Mouse (Mus musculus) left cerebral cortex, adult 8-10 months (tissue): ENCODE measurements around the gene AY358078. TPM values are rescaled to one million over a fixed set of nuclear protein-coding genes. Genes with fewer than 3 reads are reported as not detected.
"Not testable (repeated sequence)": the region's sequence is repeated elsewhere in the genome, so short reads cannot be mapped to it uniquely, and the experiment has no call there.

Experiments
- DNase-seq, 2 experiments: peaks; one replicate each; pipeline ENCODE4 v3.0.0; 2022; ENCODE audit warnings: low spot score in 2 of 2
- total RNA-seq, 4 experiments: library from RNA; stranded (reverse); gene quantifications; 2 replicates each; pipeline ENCODE4 v1.2.4; 2022

Gene AY358078
- total RNA-seq = not detected

DNA sequence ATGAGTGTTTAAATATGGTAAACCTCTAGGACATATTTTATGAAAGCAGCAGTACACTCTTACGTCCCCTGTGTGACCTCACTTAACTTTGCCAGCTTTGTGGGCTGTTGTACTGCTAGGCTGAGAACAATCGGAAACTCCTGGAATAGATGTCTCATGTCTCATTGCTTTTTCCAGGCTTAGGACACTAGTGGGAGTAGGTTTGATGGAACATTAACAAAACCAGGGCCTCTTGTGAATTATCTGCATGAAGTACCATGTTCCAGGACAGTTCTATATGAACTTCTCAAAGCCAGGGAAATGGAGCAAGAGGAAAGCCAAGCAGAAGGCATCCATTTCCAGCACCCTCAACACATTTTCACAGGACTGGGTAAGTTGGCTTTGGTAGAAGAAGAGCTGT, at the start of gene AY358078:
Gene AY358078 (plus strand): TSS at position 301 of the 400 bp plus-strand sequence.
- no peak for DNase-seq

- DNase-seq = no peak
Observed at GRCm38 (mm10) chr14:51755944-51756343, 43.9 kb upstream of the AY358078 start.

GRCm38 (mm10) chr14:51771378-51771777, 28.5 kb upstream of the AY358078 start:
- DNase-seq = peak in 1 of 2 experiments; percentile 1

DNA sequence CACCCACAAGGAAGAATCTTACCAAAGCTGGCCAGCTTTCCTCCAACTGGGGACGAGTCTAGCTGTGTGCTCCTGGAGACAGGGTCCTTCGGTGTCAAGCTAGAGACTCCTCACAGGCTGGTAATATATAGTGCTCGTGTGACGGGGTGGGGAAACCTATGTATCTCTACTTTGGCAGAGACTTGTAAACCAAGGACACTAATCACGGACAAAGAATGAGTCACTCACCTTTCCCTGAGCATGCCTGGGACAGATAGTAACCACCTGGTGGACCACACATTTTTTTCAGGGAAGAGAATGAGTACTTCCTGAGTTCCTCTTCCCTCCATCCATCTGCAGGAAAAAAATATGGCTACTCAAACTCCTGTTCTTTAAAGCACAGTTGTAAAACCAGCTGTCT, 26.4 kb upstream of the AY358078 start, which contains the start of gene Ang4:
Gene Ang4 (minus strand): TSS at position 101 of the 400 bp plus-strand sequence.
- no peak for DNase-seq

- no peak for DNase-seq
Observed at GRCm38 (mm10) chr14:51777791-51778190, 22.1 kb upstream of the AY358078 start.

DNA sequence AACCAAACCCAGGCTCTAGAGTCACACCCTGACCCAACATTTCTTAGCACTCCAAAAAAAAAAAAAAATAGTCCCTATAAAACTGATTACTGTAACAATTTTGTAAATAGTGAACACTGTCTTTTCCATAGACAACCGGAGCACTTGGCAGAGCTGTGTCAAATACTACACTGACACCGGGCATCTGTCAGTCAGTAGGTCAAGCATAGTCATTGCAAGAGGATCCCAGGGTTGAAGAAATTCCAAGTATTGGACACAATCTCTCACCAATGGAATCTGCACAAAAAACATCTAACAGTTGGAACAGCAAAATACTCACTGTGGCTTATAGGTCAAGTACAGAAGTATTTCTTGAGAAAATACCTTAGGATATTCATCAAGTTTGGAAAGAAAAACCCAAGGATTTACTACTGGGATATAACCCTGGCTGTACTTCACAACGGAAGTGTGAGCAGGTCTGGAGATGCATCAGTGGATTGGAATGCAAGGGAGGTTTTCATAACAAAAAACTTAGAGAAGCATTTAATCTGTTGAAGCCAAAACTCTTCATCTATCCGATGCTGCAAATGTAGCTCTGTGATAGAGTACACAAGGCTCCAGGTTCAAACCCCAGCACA, 20.9 kb upstream of the AY358078 start:
- no peak for DNase-seq

DNA sequence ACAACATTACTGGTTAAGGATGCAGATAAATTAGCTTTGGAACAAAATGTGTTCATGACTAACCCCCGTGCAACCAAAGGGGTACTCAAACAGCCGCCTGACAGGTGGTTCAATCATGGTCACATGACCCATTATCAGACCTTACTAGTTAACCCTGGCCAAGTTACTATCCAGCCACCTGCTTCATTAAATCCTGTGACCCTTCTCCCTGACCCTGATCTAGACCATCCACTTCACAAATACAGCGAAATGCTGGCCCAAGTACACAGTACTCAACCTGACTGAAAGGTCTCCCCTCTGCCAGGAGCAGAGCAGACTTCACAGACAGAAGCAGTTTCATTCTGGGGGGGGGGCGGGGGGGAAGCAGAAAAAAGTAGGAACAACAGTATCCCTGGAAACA, 13.5 kb upstream of the AY358078 start:
- no peak for DNase-seq

DNA sequence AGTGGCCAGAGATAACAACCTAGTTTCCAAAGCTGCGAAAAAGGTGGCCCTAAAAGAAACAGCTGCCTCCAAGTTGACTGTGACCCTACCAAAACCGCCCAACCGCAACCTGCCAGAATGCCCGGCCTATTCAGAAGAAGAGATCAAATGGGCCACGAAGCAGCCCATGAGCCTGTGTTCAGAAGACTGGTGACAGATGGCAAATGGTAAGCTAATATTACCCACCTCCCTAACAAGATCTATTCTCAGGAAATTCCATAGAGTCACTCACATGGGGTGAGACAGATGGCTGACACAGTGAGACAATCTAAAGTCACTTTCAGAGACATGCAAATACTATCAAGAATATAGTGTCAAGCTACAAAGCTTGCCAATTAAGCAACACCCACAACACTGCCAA, 12.8 kb upstream of the AY358078 start:
- no peak for DNase-seq

DNA sequence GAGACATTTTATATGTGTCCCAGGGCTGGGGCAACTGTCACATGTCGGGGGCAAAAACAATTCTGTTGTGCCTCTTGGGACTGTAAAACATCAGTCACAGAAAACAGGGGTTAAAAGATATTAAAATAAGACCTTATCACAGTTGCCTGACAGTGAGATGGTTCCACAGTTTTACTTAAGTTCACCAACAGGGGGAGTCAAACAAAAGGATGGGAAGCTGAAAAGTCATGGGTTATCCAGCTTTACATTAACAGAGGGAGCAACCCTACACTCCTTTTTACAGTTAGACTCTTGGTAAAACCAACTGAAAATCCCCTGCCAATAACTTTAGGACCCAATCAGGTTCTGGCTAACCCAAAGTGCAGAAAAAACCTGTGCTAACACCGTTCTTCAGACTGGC, 10.7 kb upstream of the AY358078 start:
- no peak for DNase-seq

- DNase-seq = no peak
Observed at GRCm38 (mm10) chr14:51794106-51794505, 5.7 kb upstream of the AY358078 start.

- DNase-seq = no peak
Observed at GRCm38 (mm10) chr14:51826625-51827024, 26.8 kb downstream of the AY358078 start.

- DNase-seq = peak in 1 of 2 experiments; percentile 6
Observed at GRCm38 (mm10) chr14:51827842-51828241, 28.0 kb downstream of the AY358078 start.

- DNase-seq = no peak
Observed at GRCm38 (mm10) chr14:51829188-51829587, 29.3 kb downstream of the AY358078 start.

- not testable (repeated sequence) for DNase-seq
Observed at GRCm38 (mm10) chr14:51838480-51838879, 38.6 kb downstream of the AY358078 start.

DNA sequence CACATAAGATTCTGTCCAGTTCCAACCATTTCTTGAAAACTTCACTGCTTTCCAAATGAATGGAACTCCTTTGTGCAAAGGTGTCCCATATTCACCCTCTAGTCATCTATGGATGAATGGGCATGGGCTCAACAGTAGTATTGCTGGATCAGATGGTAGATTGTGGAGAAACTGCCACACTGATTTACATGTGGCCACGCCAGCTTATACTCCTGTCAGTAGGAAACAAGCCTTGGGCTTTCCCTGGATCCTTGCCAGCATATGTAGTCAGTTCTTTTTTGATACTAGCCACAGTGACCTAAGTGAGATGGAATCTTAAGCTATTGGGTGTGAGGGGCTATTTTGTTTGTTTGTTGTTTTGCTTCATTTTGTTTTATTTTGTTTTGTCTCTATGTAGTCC, 42.4 kb downstream of the AY358078 start:
- DNase-seq = no peak

GRCm38 (mm10) chr14:51842781-51843180, 42.9 kb downstream of the AY358078 start:
- DNase-seq = no peak

DNA sequence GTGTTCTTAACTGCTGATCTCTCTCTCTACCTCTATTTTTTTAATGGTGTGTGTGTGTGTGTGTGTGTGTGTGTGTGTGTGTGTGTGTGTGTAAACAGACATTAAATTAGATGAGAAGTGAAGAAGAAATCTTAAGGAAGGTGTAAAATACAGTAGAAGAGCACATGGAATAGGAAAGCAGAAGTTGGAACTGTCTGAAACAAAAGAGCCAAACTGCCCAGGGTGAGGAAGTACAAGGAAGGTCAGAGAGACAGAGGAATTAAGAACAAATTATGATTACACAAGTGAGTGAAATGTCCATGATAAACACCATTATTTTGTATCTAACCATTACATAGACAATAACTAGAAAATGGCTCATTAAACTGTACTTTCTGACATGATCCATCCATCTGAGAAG, 44.0 kb downstream of the AY358078 start:
- DNase-seq = no peak

GRCm38 (mm10) chr14:51846566-51846965, 46.7 kb downstream of the AY358078 start:
- DNase-seq = no peak

- DNase-seq = not testable (repeated sequence)
Observed at GRCm38 (mm10) chr14:51851006-51851405, 51.2 kb downstream of the AY358078 start.

DNA sequence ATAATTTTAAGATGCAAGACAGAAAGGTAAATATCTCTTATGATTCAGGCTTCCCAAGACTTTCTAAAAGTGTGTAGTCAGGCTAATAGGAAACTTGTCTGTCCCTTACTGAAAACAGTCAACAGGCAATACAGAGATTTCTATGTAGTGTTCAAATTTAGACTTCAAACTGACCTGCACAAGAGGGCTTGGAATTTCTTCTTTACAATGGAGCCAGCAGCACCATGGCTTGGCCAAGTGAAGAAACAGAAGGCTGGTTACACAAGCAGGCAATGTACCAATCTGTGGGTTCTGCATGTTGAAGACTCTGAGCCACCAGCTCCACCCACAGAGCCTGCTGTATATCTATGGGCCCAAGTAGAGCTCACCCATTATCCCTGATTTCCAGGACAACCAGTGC, 53.6 kb downstream of the AY358078 start, which contains the start of gene Ear6:
Gene Ear6 (plus strand): TSS at position 301 of the 400 bp plus-strand sequence.
- DNase-seq = no peak

DNA sequence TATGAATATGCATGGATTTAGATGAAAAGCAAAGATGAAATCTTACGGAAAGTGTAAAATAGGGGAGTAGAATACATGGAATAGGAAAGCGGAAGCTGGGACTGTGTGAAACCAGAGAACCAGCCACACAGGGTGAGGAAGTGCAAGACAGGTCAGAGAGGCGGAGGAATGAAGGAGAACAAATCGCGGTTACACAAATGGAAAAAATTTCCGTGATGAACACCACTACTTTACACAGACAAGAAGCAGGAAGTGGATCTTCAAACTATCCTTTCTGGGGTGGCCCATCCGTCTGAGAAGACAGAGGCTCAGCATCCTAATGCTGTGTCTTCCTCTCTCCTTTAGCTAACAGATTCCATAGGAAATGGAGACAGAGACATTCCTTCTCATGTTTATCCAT, 55.4 kb downstream of the AY358078 start:
- DNase-seq = not testable (repeated sequence)

DNA sequence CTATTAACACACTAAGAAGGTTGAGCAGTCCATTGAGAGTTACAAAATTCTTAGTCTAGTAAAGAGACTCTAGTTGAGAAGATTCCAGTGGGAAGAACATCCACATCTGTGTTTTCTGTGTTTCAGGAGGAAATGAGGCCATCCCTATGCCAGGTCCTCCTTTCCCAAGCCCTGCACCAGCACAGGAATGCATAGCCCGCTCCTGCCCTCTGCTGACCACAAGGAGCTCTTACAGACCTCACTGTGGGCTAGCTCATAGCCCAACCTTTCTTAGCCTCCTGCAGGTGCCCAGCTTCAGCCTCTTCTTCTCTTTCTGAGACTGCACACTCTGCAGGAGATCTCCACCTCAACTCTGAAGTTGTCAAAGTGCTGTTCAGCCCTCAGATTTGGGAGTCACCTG, 63.8 kb downstream of the AY358078 start:
- not testable (repeated sequence) for DNase-seq

DNA sequence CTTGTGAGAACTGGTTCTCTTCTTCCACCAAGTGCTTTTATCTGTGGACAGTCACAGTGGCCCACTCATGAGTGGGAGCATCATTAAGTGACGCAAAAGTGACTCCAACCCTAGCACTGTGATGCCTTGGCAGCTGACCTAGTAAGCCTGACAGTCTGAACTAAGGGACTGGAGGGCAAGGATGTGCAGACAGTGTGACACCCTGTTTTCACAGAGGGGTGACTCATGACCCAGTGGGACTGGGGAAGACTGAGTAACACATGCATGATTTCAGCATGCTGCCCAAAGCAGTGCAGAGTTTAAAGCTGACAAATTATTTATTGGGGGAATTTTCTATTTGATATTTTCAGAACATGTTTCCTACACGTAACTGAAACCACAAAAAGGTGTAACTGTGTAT, 70.9 kb downstream of the AY358078 start:
- no peak for DNase-seq

- DNase-seq = no peak
Observed at GRCm38 (mm10) chr14:51871741-51872140, 71.9 kb downstream of the AY358078 start.
